Mouse (Mus musculus): ENCODE data around the gene Tor3a. TPM values are rescaled to one million over a fixed set of nuclear protein-coding genes. Genes with fewer than 3 reads are reported as not detected.
A peak's percentile ranks its signal among the peaks of the same experiment; 100 is the strongest.

The Tor3a gene
- total and polyA plus RNA-seq, 2 experiments from 2014 or later, result 4.4 to 4.5 TPM

GRCm38 (mm10) chr1:156658676-156659075 lies 15.5 kb downstream of the Tor3a start:
- H3K36me3 ChIP-seq (ENCODE audit: insufficient read depth), result no peaks in the 10 kb centered on the region; the same call in 1 of the 2 replicates
- no peaks in the 10 kb centered on the region for H3K27me3 ChIP-seq (ENCODE audit: insufficient read depth, low read length)
- no peak for ATAC-seq
- H3K4me2 ChIP-seq (ENCODE audit: low read depth), result no peak overlapping the region
- no peak overlapping the region for H3K9ac ChIP-seq
- no peak for TF ChIP-seq CTCF (IDR thresholded peaks at IDR 0.05; ENCODE audit: low read depth)
- no peak overlapping the region for H3K27ac ChIP-seq (ENCODE audit: low read depth, low read length)
- WGBS, result 89% methylated on average over 5 of the region's 5 CpGs
- H3K4me3 ChIP-seq (ENCODE audit: low read depth, low read length), result no peak overlapping the region
- DNase-seq, result no peak
- no peaks in the 10 kb centered on the region for H3K9me3 ChIP-seq (ENCODE audit: low read length)
- H3K4me1 ChIP-seq (ENCODE audit: insufficient read depth), result no peaks in the 10 kb centered on the region

DNA sequence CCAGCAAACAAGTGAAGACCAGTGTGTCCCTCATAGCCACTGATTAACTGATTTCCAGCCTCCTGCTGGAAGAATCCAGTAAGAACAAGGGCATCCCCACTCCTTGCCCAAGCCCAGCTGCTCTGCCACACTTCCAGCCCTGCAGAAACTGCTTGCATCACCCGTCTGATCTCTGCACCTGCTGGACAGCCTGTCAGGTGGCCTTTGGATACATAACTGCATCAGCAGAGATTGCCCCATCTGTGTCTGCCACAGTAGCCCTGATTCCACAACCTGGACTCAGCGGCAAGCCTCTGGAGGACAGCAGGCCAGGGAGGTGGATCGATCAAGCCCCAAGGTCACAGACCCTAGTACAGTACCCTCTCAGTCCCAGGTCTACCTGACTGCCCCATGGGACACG lies 16.6 kb downstream of the Tor3a start:
- no peak overlapping the region for H3K4me3 ChIP-seq (ENCODE audit: low read depth, low read length)
- no peaks in the 10 kb centered on the region; the same call in 1 of the 2 replicates for H3K36me3 ChIP-seq (ENCODE audit: insufficient read depth)
- H3K27me3 ChIP-seq (ENCODE audit: insufficient read depth, low read length), result no peaks in the 10 kb centered on the region
- no peak overlapping the region for H3K27ac ChIP-seq (ENCODE audit: low read depth, low read length)
- 89% methylated on average over 4 of the region's 4 CpGs for WGBS
- no peak for ATAC-seq
- no peaks in the 10 kb centered on the region for H3K9me3 ChIP-seq (ENCODE audit: low read length)
- H3K4me1 ChIP-seq (ENCODE audit: insufficient read depth), result no peaks in the 10 kb centered on the region
- DNase-seq, result no peak
- no peak overlapping the region for H3K4me2 ChIP-seq (ENCODE audit: low read depth)
- no peak overlapping the region for H3K9ac ChIP-seq
- TF ChIP-seq CTCF (IDR thresholded peaks at IDR 0.05; ENCODE audit: low read depth), result peak; percentile 18; the same call in 1 of the 2 replicates

DNA sequence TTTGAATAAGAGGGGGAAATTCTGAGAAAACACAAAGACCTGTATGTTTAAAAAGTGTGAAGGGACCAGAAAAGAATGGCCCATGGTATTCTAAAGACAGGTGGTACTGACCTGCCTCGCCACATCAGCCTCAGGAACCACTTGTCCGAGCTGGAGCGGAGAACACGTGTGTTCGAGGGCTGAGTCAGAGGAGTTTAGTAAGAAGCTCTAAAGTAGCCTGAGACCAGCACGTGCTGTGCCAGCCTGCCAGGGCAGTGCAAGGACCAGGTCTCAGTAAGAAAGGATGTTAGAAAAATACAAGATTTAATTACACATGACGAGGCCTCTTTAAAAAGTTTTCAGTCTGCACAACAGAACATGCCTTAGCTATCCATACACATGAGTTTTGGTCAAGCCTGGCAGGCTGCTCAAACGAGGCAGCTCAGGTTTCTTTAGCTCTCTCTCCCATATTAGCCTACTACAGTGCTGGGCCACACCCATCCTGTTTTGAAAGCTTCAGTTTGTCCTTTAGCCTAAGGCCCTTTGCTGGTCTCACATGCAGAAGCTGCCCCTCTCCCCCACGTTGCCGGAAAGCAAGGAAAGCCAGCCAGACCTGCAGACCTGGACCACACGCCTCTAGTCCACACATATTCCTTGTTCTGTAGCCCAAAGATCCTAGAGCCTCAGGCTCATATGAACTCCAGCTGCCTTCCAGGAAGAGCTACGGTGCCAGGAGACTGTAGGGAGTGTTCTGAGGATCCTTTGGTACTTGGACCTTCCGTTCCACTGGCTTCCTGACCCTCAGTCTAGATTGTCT lies 19.2 kb downstream of the Tor3a start:
- Histone ChIP-seq H3K27me3 (ENCODE audit: insufficient read depth, low read length) (no peaks in the 10 kb centered on the region), H3K36me3 (ENCODE audit: insufficient read depth) (peaks cover 3% of the 10 kb centered on the region; the same call in 1 of the 2 replicates), H3K9ac (no peak overlapping the region), H3K4me1 (ENCODE audit: insufficient read depth) (no peaks in the 10 kb centered on the region), H3K9me3 (ENCODE audit: low read length) (no peaks in the 10 kb centered on the region), H3K27ac (ENCODE audit: low read depth, low read length) (no peak overlapping the region), H3K4me2 (ENCODE audit: low read depth) (no peak overlapping the region), H3K4me3 (ENCODE audit: low read depth, low read length) (no peak overlapping the region)
- no peak for TF ChIP-seq CTCF (IDR thresholded peaks at IDR 0.05; ENCODE audit: low read depth)
- 79% methylated on average over 13 of the region's 13 CpGs for WGBS
- DNase-seq (no peak), ATAC-seq (no peak)

DNA sequence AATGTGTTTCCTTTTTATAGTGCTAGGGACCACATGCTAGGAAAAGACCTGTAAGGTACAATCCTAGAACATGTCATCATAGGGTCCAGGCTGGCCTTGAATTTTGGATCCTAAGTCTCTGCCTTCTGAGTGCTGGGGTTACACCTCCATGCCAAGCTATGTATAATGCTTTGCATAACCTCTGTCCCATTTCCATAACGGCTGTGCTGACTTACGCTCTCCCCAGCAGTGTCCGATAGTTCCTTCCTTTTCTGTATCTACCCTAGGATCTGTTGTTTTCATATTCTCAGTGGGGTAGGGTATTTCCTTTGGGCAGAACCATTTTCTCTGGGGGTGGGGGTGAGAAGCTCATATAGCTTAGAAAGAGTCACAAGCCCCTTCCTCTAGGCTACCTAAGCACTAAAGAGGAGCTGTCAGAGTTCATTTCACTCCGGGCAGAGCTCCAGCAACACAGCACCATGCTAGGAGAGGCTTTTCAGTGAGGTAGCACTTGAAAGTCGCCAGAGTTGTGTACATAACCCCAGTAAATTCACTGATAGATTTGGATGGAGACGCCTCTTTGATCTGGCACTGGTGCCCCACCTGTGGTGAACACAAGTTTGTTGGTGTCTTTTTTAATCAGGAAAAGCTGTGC lies 21.9 kb downstream of the Tor3a start:
- DNase-seq, result no peak

GRCm38 (mm10) chr1:156650631-156651030 lies 23.5 kb downstream of the Tor3a start:
- Histone ChIP-seq H3K9ac (no peak overlapping the region), H3K27me3 (ENCODE audit: insufficient read depth, low read length) (no peaks in the 10 kb centered on the region), H3K4me2 (ENCODE audit: low read depth) (no peak overlapping the region), H3K4me3 (ENCODE audit: low read depth, low read length) (no peak overlapping the region), H3K27ac (ENCODE audit: low read depth, low read length) (no peak overlapping the region), H3K9me3 (ENCODE audit: low read length) (no peaks in the 10 kb centered on the region), H3K4me1 (ENCODE audit: insufficient read depth) (no peaks in the 10 kb centered on the region), H3K36me3 (ENCODE audit: insufficient read depth) (0 out of 2 replicates have a peak, but pooled peaks cover 3% of the 10 kb centered on the region)
- ATAC-seq (0 out of 2 replicates have a peak, but pooled peaks have one; percentile 47), DNase-seq (no peak)
- no peak for TF ChIP-seq CTCF (IDR thresholded peaks at IDR 0.05; ENCODE audit: low read depth)
- WGBS, result 83% methylated on average over 9 of the region's 9 CpGs

More for the DNA sequence above, 21.9 kb downstream of the Tor3a start:
- Histone ChIP-seq H3K9me3 (ENCODE audit: low read length) (no peaks in the 10 kb centered on the region), H3K4me1 (ENCODE audit: insufficient read depth) (no peaks in the 10 kb centered on the region), H3K36me3 (ENCODE audit: insufficient read depth) (0 out of 2 replicates have a peak, but pooled peaks cover 3% of the 10 kb centered on the region), H3K27ac (ENCODE audit: low read depth, low read length) (no peak overlapping the region; the same call in 1 of the 2 replicates), H3K9ac (no peak overlapping the region), H3K4me2 (ENCODE audit: low read depth) (no peak overlapping the region), H3K4me3 (ENCODE audit: low read depth, low read length) (no peak overlapping the region), H3K27me3 (ENCODE audit: insufficient read depth, low read length) (no peaks in the 10 kb centered on the region)
- no peak for ATAC-seq
- 65% methylated on average over 6 of the region's 6 CpGs for WGBS
- TF ChIP-seq CTCF (IDR thresholded peaks at IDR 0.05; ENCODE audit: low read depth), result no peak

GRCm38 (mm10) chr1:156648705-156649104 lies 25.5 kb downstream of the Tor3a start:
- Histone ChIP-seq H3K27me3 (ENCODE audit: insufficient read depth, low read length) (no peaks in the 10 kb centered on the region), H3K27ac (ENCODE audit: low read depth, low read length) (no peak overlapping the region), H3K4me2 (ENCODE audit: low read depth) (no peak overlapping the region), H3K4me1 (ENCODE audit: insufficient read depth) (no peaks in the 10 kb centered on the region), H3K9me3 (ENCODE audit: low read length) (no peaks in the 10 kb centered on the region), H3K9ac (no peak overlapping the region), H3K4me3 (ENCODE audit: low read depth, low read length) (no peak overlapping the region), H3K36me3 (ENCODE audit: insufficient read depth) (0 out of 2 replicates have a peak, but pooled peaks cover 3% of the 10 kb centered on the region)
- TF ChIP-seq CTCF (IDR thresholded peaks at IDR 0.05; ENCODE audit: low read depth), result no peak
- ATAC-seq (no peak), DNase-seq (no peak)
- 48% methylated on average over 2 of the region's 2 CpGs for WGBS

GRCm38 (mm10) chr1:156645971-156646370 lies 28.2 kb downstream of the Tor3a start:
- no peak for TF ChIP-seq CTCF (IDR thresholded peaks at IDR 0.05; ENCODE audit: low read depth)
- H3K4me3 ChIP-seq (ENCODE audit: low read depth, low read length), result no peak overlapping the region
- DNase-seq, result no peak
- no peaks in the 10 kb centered on the region for H3K4me1 ChIP-seq (ENCODE audit: insufficient read depth)
- H3K4me2 ChIP-seq (ENCODE audit: low read depth), result no peak overlapping the region
- whole genome bisulfite sequencing, result 58% methylated on average over 4 of the region's 4 CpGs
- H3K27ac ChIP-seq (ENCODE audit: low read depth, low read length), result no peak overlapping the region
- peaks cover 29% of the 10 kb centered on the region for H3K36me3 ChIP-seq (ENCODE audit: insufficient read depth)
- no peak for ATAC-seq
- H3K9ac ChIP-seq, result no peak overlapping the region
- H3K27me3 ChIP-seq (ENCODE audit: insufficient read depth, low read length), result no peaks in the 10 kb centered on the region
- H3K9me3 ChIP-seq (ENCODE audit: low read length), result no peaks in the 10 kb centered on the region
